In the genomic region with DNA sequence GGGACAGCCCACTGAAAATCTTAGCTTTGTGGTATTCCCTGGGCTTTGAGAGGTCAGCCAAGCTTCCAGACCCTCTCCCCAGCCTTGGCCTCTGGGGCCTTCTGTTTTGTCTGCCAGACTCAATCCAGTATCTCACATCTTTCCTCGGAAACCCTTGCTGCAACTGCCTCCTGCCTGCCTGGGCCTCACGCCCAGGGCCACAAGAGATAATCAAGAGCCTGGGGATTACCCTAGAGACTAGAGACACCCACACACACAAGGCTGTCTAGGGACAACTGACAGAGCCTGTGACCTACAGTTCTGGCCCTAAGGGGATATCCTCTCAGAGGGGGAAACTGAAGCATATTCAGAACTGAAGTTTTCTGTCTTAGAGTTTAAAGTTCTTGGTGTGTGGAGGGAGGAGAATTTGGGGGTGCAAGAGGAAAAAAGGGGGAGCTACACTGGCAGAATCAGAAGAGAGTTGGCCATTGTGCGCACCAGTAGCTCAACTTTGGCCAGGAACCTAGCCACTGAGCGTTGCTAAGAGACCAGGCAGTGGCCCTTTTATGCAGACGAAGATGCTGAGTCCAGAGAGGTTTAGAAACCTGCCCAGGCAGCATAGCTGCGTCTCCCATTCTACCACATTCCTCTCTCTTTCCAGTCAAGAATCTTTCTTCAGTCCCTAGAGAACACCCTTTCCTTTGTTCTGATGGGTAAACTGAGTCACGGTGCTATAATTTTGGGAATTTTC, we compare ENCODE assay signal across 14 mouse cellular contexts. TPM values are rescaled to one million over a fixed set of nuclear protein-coding genes. Genes with fewer than 3 reads are reported as not detected.
DNase-seq lines count a peak whose midpoint lies in the region; ATAC-seq and TF ChIP-seq lines count a peak whose summit lies in the region.
"Had no signal": no experiment of that assay in that cellular context is flagged by ENCODE, and none has a peak within 500 bp of the region (broad histone marks: within the 10 kb centered on the region; RNA-seq: fewer than 3 reads in every experiment).

No protein-coding gene starts in this region.

- H3K27me3 ChIP-seq in hindbrain, embryonic 11.5 days (ENCODE audit: control insufficient read depth, insufficient read depth, low read length), result peaks cover 4% of the 10 kb centered on the region; the same call in 1 of the 2 replicates
- no peaks in the 10 kb centered on the region for H3K27me3 ChIP-seq in hindbrain, embryonic 14.5 days (ENCODE audit: control insufficient read depth, insufficient read depth, low read length)
- H3K27me3 ChIP-seq in forebrain, postnatal 0 days (ENCODE audit: insufficient read depth, low read length), result no peaks in the 10 kb centered on the region
- H3K27me3 ChIP-seq in hindbrain, postnatal 0 days (ENCODE audit: insufficient read depth, low read length), result no peaks in the 10 kb centered on the region
- H3K27me3 ChIP-seq in cerebellum, adult 2 months (ENCODE audit: control insufficient read depth, insufficient read depth, low read length), result no peaks in the 10 kb centered on the region
- H3K27me3 ChIP-seq: intestine, embryonic 15.5 days; lung, embryonic 15.5 days; stomach, embryonic 15.5 days had no signal

- H3K36me3 ChIP-seq in hindbrain, embryonic 11.5 days (ENCODE audit: control insufficient read depth, insufficient read depth, low read length), result no peaks in the 10 kb centered on the region
- no peaks in the 10 kb centered on the region for H3K36me3 ChIP-seq in hindbrain, embryonic 14.5 days (replicated peaks; ENCODE audit: control insufficient read depth, insufficient read depth)
- no peaks in the 10 kb centered on the region for H3K36me3 ChIP-seq in forebrain, postnatal 0 days (ENCODE audit: insufficient read depth)
- H3K36me3 ChIP-seq in hindbrain, postnatal 0 days (ENCODE audit: insufficient read depth, low read length), result no peaks in the 10 kb centered on the region
- H3K36me3 ChIP-seq: intestine, embryonic 15.5 days; lung, embryonic 15.5 days; stomach, embryonic 15.5 days had no signal

- H3K9me3 ChIP-seq in hindbrain, embryonic 11.5 days (ENCODE audit: control insufficient read depth, low read length), result no peaks in the 10 kb centered on the region
- H3K9me3 ChIP-seq in hindbrain, embryonic 14.5 days (ENCODE audit: control insufficient read depth, low read length), result no peaks in the 10 kb centered on the region
- no peaks in the 10 kb centered on the region for H3K9me3 ChIP-seq in forebrain, postnatal 0 days (ENCODE audit: low read length)
- no peaks in the 10 kb centered on the region for H3K9me3 ChIP-seq in hindbrain, postnatal 0 days (ENCODE audit: low read length)
- H3K9me3 ChIP-seq: intestine, embryonic 15.5 days; lung, embryonic 15.5 days; stomach, embryonic 15.5 days had no signal

- peaks cover 3% of the 10 kb centered on the region; the same call in 1 of the 2 replicates for H3K4me1 ChIP-seq in hindbrain, embryonic 11.5 days (replicated peaks; ENCODE audit: control insufficient read depth, insufficient read depth, low read length)
- peaks cover 14% of the 10 kb centered on the region for H3K4me1 ChIP-seq in hindbrain, embryonic 14.5 days (replicated peaks; ENCODE audit: control insufficient read depth, insufficient read depth, low read length)
- H3K4me1 ChIP-seq in forebrain, postnatal 0 days (ENCODE audit: insufficient read depth), result peaks cover 9% of the 10 kb centered on the region; the same call in 1 of the 2 replicates
- peaks cover 22% of the 10 kb centered on the region for H3K4me1 ChIP-seq in hindbrain, postnatal 0 days (ENCODE audit: insufficient read depth, low read length)
- H3K4me1 ChIP-seq in cerebellum, adult 2 months (ENCODE audit: control insufficient read depth, insufficient read depth, low read length), result peaks cover 11% of the 10 kb centered on the region

- no peak overlapping the region for H3K4me3 ChIP-seq in hindbrain, embryonic 11.5 days (ENCODE audit: low read depth, low read length)
- no peak overlapping the region for H3K4me3 ChIP-seq in hindbrain, embryonic 14.5 days (replicated peaks; ENCODE audit: low read length)
- H3K4me3 ChIP-seq in forebrain, postnatal 0 days (ENCODE audit: low read depth, low read length), result no peak overlapping the region
- no peak overlapping the region for H3K4me3 ChIP-seq in hindbrain, postnatal 0 days (ENCODE audit: low read length)
- no peak overlapping the region for H3K4me3 ChIP-seq in cerebellum, adult 2 months (replicated peaks; ENCODE audit: insufficient read depth, low read depth, low read length)
- H3K4me3 ChIP-seq: erythroblast, embryonic 14.5 days; intestine, embryonic 15.5 days; lung, embryonic 15.5 days; stomach, embryonic 15.5 days had no signal

- ATAC-seq in hindbrain, embryonic 11.5 days (ENCODE audit: low FRiP score), result no peak
- ATAC-seq in hindbrain, embryonic 14.5 days (ENCODE audit: low FRiP score), result no peak
- peak; percentile 29; the same call in 1 of the 2 replicates for ATAC-seq in forebrain, postnatal 0 days
- ATAC-seq in hindbrain, postnatal 0 days, result no peak

- no peak overlapping the region for H3K4me2 ChIP-seq in hindbrain, embryonic 11.5 days (replicated peaks; ENCODE audit: low read depth, low read length)
- H3K4me2 ChIP-seq in hindbrain, embryonic 14.5 days (replicated peaks), result no peak overlapping the region
- no peak overlapping the region for H3K4me2 ChIP-seq in forebrain, postnatal 0 days (ENCODE audit: low read depth)
- no peak overlapping the region for H3K4me2 ChIP-seq in hindbrain, postnatal 0 days (ENCODE audit: low read depth, low read length)
- H3K4me2 ChIP-seq: intestine, embryonic 15.5 days; lung, embryonic 15.5 days; stomach, embryonic 15.5 days had no signal

- DNase-seq in hindbrain, embryonic 11.5 days (ENCODE audit: low spot score), result peak; percentile 30
- DNase-seq in hindbrain, embryonic 14.5 days (ENCODE audit: low spot score), result no peak
- DNase-seq in adipocyte (ENCODE audit: low spot score), result peak; percentile 14
- no peak for DNase-seq in forebrain, postnatal 0 days
- DNase-seq in hindbrain, postnatal 0 days (ENCODE audit: low spot score), result peak; percentile 58
- no peak for DNase-seq in layer of hippocampus, adult 8-10 months (ENCODE audit: low spot score in 2 of 2)
- DNase-seq in kidney, postnatal 36 days, result no peak
- no peak for DNase-seq in cerebellum, adult 2 months
- DNase-seq: gastrocnemius, postnatal 25 days had no signal

- no peak for TF ChIP-seq POLR2A in cerebellum, adult 2 months (IDR thresholded peaks at IDR 0.05; ENCODE audit: borderline replicate concordance, insufficient read depth, low read length)

- H3K27ac ChIP-seq in hindbrain, embryonic 11.5 days (ENCODE audit: low read depth, low read length), result no peak overlapping the region
- H3K27ac ChIP-seq in hindbrain, embryonic 14.5 days, result no peak overlapping the region; the same call in 1 of the 2 replicates
- H3K27ac ChIP-seq in forebrain, postnatal 0 days (ENCODE audit: low read depth, low read length), result peak overlapping the region; percentile 50; the same call in 1 of the 2 replicates
- peak overlapping the region; percentile 27; the same call in 1 of the 2 replicates for H3K27ac ChIP-seq in hindbrain, postnatal 0 days
- no peak overlapping the region for H3K27ac ChIP-seq in cerebellum, adult 2 months (ENCODE audit: insufficient read depth, low read length)
- H3K27ac ChIP-seq: intestine, embryonic 15.5 days; lung, embryonic 15.5 days; stomach, embryonic 15.5 days had no signal

- no peak overlapping the region for H3K9ac ChIP-seq in hindbrain, embryonic 11.5 days (ENCODE audit: low read depth, low read length)
- no peak overlapping the region for H3K9ac ChIP-seq in hindbrain, embryonic 14.5 days
- H3K9ac ChIP-seq in forebrain, postnatal 0 days, result no peak overlapping the region
- no peak overlapping the region for H3K9ac ChIP-seq in hindbrain, postnatal 0 days (replicated peaks; ENCODE audit: low read length)
- H3K9ac ChIP-seq: intestine, embryonic 15.5 days; lung, embryonic 15.5 days; stomach, embryonic 15.5 days had no signal

- 33% methylated on average over 7 of the region's 7 CpGs for WGBS in hindbrain, embryonic 11.5 days
- WGBS in hindbrain, embryonic 14.5 days, result 27% methylated on average over 7 of the region's 7 CpGs
- WGBS in forebrain, postnatal 0 days, result 33% methylated on average over 7 of the region's 7 CpGs
- WGBS in hindbrain, postnatal 0 days, result 30% methylated on average over 7 of the region's 7 CpGs
- 81% methylated on average over 7 of the region's 7 CpGs for WGBS in cerebellum, adult 2 months

- no peak for TF ChIP-seq CTCF in forebrain, postnatal 0 days (IDR thresholded peaks at IDR 0.05; ENCODE audit: low read depth)
- TF ChIP-seq CTCF in hindbrain, postnatal 0 days (IDR thresholded peaks at IDR 0.05; ENCODE audit: low read depth), result no peak
- no peak for TF ChIP-seq CTCF in cerebellum, adult 2 months (IDR thresholded peaks at IDR 0.05; ENCODE audit: borderline replicate concordance, insufficient read depth, low read depth, low read length)

RNA-seq across cellular contexts. Expression of gene Inhbb, which starts 32.1 kb away (rescaled TPM):
- polyA plus RNA-seq in hindbrain, embryonic 11.5 days (2014; fragmentation: Nextera tagmentation; extraction: Ambion mirVana), result 0.32 and 1.0 TPM in 2 replicates
- 1.8 and 2.7 TPM in 2 replicates for polyA plus RNA-seq in hindbrain, embryonic 14.5 days (2014; fragmentation: Nextera tagmentation; extraction: Ambion mirVana)
- total RNA-seq in forebrain, postnatal 0 days (2014; rRNA removed), result 5.8 and 6.0 TPM in 2 replicates
- 4.1 and 4.2 TPM in 2 replicates for polyA plus RNA-seq in forebrain, postnatal 0 days (2015; fragmentation: Nextera tagmentation; extraction: Ambion mirVana)
- total RNA-seq in hindbrain, postnatal 0 days (2014; rRNA removed), result 7.1 and 9.9 TPM in 2 replicates
- polyA plus RNA-seq in hindbrain, postnatal 0 days (2015; fragmentation: Nextera tagmentation; extraction: Ambion mirVana), result 3.3 and 3.4 TPM in 2 replicates
- 1 to 10 TPM; 3.7 to 5.1 (median 4.6) TPM for total RNA-seq in layer of hippocampus, adult 8-10 months (2022)
- polyA plus RNA-seq in cerebellum, adult 2 months (2012; rRNA removed), result 5.6 and 6.1 TPM in 2 replicates
- total RNA-seq: CH12.LX had no signal

Comparison
In these comparisons a context has a peak if more than half of its experiments do, and no peak if none do; other contexts are left out.
1. DNase-seq: peak in hindbrain, embryonic 11.5 days (single experiment), adipocyte (single experiment) and hindbrain, postnatal 0 days (single experiment); none in hindbrain, embryonic 14.5 days (single experiment), forebrain, postnatal 0 days (single experiment), layer of hippocampus, adult 8-10 months (0 of 2), kidney, postnatal 36 days (0 of 2) and cerebellum, adult 2 months (0 of 2).
2. H3K27ac ChIP-seq: peak in forebrain, postnatal 0 days (single experiment) and hindbrain, postnatal 0 days (single experiment); none in hindbrain, embryonic 11.5 days (single experiment), hindbrain, embryonic 14.5 days (single experiment) and cerebellum, adult 2 months (single experiment).